In the genomic region with DNA sequence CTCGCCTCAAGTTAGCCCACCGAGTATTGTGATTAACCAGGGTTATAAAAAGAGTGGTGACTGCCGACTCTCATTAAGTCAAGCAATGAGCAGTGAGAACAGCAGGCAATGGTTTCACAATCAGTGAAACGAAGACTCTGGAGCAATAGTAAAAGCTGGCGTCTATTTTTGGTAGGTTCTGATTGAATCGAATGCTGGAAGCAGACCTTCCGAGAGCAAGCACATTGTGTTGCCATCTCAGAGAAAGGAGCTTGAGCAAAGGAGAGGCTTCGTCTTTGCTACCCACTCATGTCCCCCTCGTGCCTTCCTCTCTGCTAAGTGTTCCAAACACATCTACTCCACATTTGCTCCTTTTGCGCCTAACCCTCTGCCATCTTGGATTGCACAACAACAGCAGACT, we compare ENCODE assay signal across 24 mouse cellular contexts. TPM values are rescaled to one million over a fixed set of nuclear protein-coding genes. Genes with fewer than 3 reads are reported as not detected.
DNase-seq lines count a peak whose midpoint lies in the region; TF ChIP-seq lines count a peak whose summit lies in the region.
"Had no signal": no experiment of that assay in that cellular context is flagged by ENCODE, and none has a peak within 500 bp of the region (broad histone marks: within the 10 kb centered on the region; RNA-seq: fewer than 3 reads in every experiment).

No protein-coding gene starts in this region.

- TF ChIP-seq RAD21 in CH12.LX (IDR thresholded peaks at IDR 0.05; ENCODE audit: low read depth, low read length), result no peak

- H3K4me1 ChIP-seq in CH12.LX (ENCODE audit: control insufficient read depth in 1 of 2, insufficient read depth in 2 of 2), result no peaks in the 10 kb centered on the region
- H3K4me1 ChIP-seq: forebrain, embryonic 10.5 days; forebrain, embryonic 13.5 days; heart, embryonic 12.5 days; heart, embryonic 15.5 days; hindbrain, embryonic 10.5 days; hindbrain, embryonic 13.5 days had no signal

- no peak overlapping the region for H3K27ac ChIP-seq in CH12.LX (ENCODE audit: insufficient read depth, low read depth)
- H3K27ac ChIP-seq: forebrain, embryonic 10.5 days; forebrain, embryonic 13.5 days; heart, embryonic 15.5 days; hindbrain, embryonic 10.5 days; hindbrain, embryonic 13.5 days had no signal

- no peaks in the 10 kb centered on the region for H3K79me2 ChIP-seq in CH12.LX (replicated peaks; ENCODE audit: control insufficient read depth, extremely low read depth, insufficient read depth, poor library complexity, severe bottlenecking)

- dilution Hi-C loops in CH12.LX (cut with MboI; ENCODE audit: extremely low pct_ligation_motif_present, extremely low pct_unique_long_range_greater_than_20kb, low sequenced_read_pairs), result no loop called here

- no peaks in the 10 kb centered on the region for H3K9me3 ChIP-seq in CH12.LX (replicated peaks; ENCODE audit: low read length)
- H3K9me3 ChIP-seq: forebrain, embryonic 10.5 days; forebrain, embryonic 13.5 days; heart, embryonic 12.5 days; heart, embryonic 15.5 days; hindbrain, embryonic 10.5 days; hindbrain, embryonic 13.5 days had no signal

- H3K9ac ChIP-seq in CH12.LX (ENCODE audit: insufficient read depth, low read depth), result no peak overlapping the region
- H3K9ac ChIP-seq: forebrain, embryonic 13.5 days; heart, embryonic 12.5 days; heart, embryonic 15.5 days; hindbrain, embryonic 13.5 days had no signal

- H3K36me3 ChIP-seq in CH12.LX (replicated peaks in 1 of 2; ENCODE audit: control insufficient read depth in 1 of 2, insufficient read depth in 1 of 2, low read length in 1 of 2), result no peaks in the 10 kb centered on the region
- H3K36me3 ChIP-seq: forebrain, embryonic 10.5 days; heart, embryonic 12.5 days; heart, embryonic 15.5 days; hindbrain, embryonic 10.5 days; hindbrain, embryonic 13.5 days had no signal

- DNase-seq in layer of hippocampus, adult 11-12 months (ENCODE audit: low spot score), result peak; percentile 24
- no peak for DNase-seq in layer of hippocampus, postnatal 10 days (ENCODE audit: low spot score in 2 of 2)
- DNase-seq in CH12.LX (ENCODE audit: extremely low read depth), result no peak
- peak; percentile 56 for DNase-seq in brain, adult 2 months (ENCODE audit: low read depth, low spot score)
- DNase-seq in layer of hippocampus, postnatal 36 days, result peak; percentile 9 to 27
- DNase-seq in cerebellum, adult 9-11 months, result no peak
- DNase-seq: adrenal gland, adult 8-10 months; adrenal gland, postnatal 36 days; cerebellum, adult 11-12 months; cerebellum, adult 8-10 months; cerebellum, postnatal 14 days; gastrocnemius, postnatal 25 days; heart, adult 18-20 months; heart, postnatal 10 days; heart, postnatal 36 days had no signal

- no peak for TF ChIP-seq CTCF in CH12.LX (conservative IDR thresholded peaks at IDR 0.05 in 1 of 2, IDR thresholded peaks at IDR 0.05 in 1 of 2; ENCODE audit: low read depth in 2 of 2, low read length in 2 of 2)

- no peaks in the 10 kb centered on the region for H3K27me3 ChIP-seq in CH12.LX (replicated peaks)
- H3K27me3 ChIP-seq: forebrain, embryonic 13.5 days; heart, embryonic 12.5 days; heart, embryonic 15.5 days; hindbrain, embryonic 13.5 days had no signal

- no peak overlapping the region for H3K4me3 ChIP-seq in CH12.LX (replicated peaks in 1 of 3; ENCODE audit: low read depth in 2 of 3, low read length in 2 of 3, poor library complexity in 1 of 3)
- H3K4me3 ChIP-seq: forebrain, embryonic 10.5 days; forebrain, embryonic 13.5 days; heart, embryonic 12.5 days; heart, embryonic 15.5 days; hindbrain, embryonic 10.5 days; hindbrain, embryonic 13.5 days had no signal

- no peak for TF ChIP-seq EP300 in CH12.LX (IDR thresholded peaks at IDR 0.05; ENCODE audit: low read length)

- in situ Hi-C loops in CH12.LX (cut with MboI; ENCODE audit: low pct_ligation_motif_present, low pct_unique_long_range_greater_than_20kb, low sequenced_read_pairs), result no loop called here

- peak overlapping the region; percentile 29; the same call in 1 of the 2 replicates for H3K4me2 ChIP-seq in CH12.LX (ENCODE audit: insufficient read depth, low read depth, poor library complexity, severe bottlenecking)
- H3K4me2 ChIP-seq: forebrain, embryonic 13.5 days; heart, embryonic 12.5 days; heart, embryonic 15.5 days; hindbrain, embryonic 13.5 days had no signal

- TF ChIP-seq POLR2A in CH12.LX (IDR thresholded peaks at IDR 0.05; ENCODE audit: low read depth, low read length), result no peak

TF ChIP-seq in CH12.LX, 34 proteins besides CTCF, POLR2A, EP300 and RAD21:
- TF ChIP-seq BHLHE40 (IDR thresholded peaks at IDR 0.05; ENCODE audit: low read depth, low read length) (no peak), PAX5 (IDR thresholded peaks at IDR 0.05; ENCODE audit: low read length) (no peak), ZC3H11A (IDR thresholded peaks at IDR 0.05; ENCODE audit: low read depth, low read length) (no peak), JUND (conservative IDR thresholded peaks at IDR 0.05; ENCODE audit: low read depth, low read length) (no peak), USF1 (IDR thresholded peaks at IDR 0.05; ENCODE audit: low read depth, low read length) (no peak), SIN3A (IDR thresholded peaks at IDR 0.05; ENCODE audit: low read length) (no peak), UBTF (IDR thresholded peaks at IDR 0.05; ENCODE audit: low read depth, low read length) (no peak), CHD1 (IDR thresholded peaks at IDR 0.05; ENCODE audit: low read depth, low read length) (no peak), MAX (IDR thresholded peaks at IDR 0.05; ENCODE audit: low read length) (no peak), IRF4 (IDR thresholded peaks at IDR 0.05; ENCODE audit: low read depth, low read length) (no peak), HCFC1 (IDR thresholded peaks at IDR 0.05; ENCODE audit: low read depth, low read length) (no peak), TCF12 (IDR thresholded peaks at IDR 0.05; ENCODE audit: low read depth, low read length) (no peak), ETS1 (conservative IDR thresholded peaks at IDR 0.05; ENCODE audit: low read depth, low read length) (no peak)
TF ChIP-seq in CH12.LX: peak in this region for 0.

RNA-seq across cellular contexts. Expression of a gene that starts 18.1 kb away (rescaled TPM):
- 100 to 1,000 TPM in 1 of 2 experiments, 10 to 100 TPM in 1; 99.4 to 104 TPM for total RNA-seq in layer of hippocampus, postnatal 10 days (2021)
- total RNA-seq in CH12.LX (2012; rRNA removed), result under 0.01 TPM in 1 of 2 replicates, not detected in the other
- total RNA-seq in CH12.LX (2014; rRNA removed), result not detected in 2 replicates
- 0.03 and 0.04 TPM in 2 replicates for polyA plus RNA-seq in CH12.LX (2012; ENCODE audit: insufficient read length, low read depth)
- 100 to 1,000 TPM; 133 to 147 TPM for total RNA-seq in layer of hippocampus, postnatal 36 days (2021)
- total RNA-seq: gastrocnemius, postnatal 25 days had no signal

RNA-seq across cellular contexts. Expression of a gene that starts 18.3 kb away (rescaled TPM):
- total RNA-seq in layer of hippocampus, postnatal 10 days (2021), result 10 to 100 TPM; 43.0 to 46.9 TPM
- not detected in 2 replicates for total RNA-seq in CH12.LX (2012; rRNA removed)
- 0.09 TPM in 1 of 2 replicates, not detected in the other for total RNA-seq in CH12.LX (2014; rRNA removed)
- not detected in 2 replicates for polyA plus RNA-seq in CH12.LX (2012; ENCODE audit: insufficient read length, low read depth)
- 10 to 100 TPM; 83.1 to 84.8 TPM for total RNA-seq in layer of hippocampus, postnatal 36 days (2021)
- total RNA-seq: gastrocnemius, postnatal 25 days; heart, adult 18-20 months; heart, postnatal 36 days had no signal
- polyA plus RNA-seq: activated CD4-positive, CD25-positive, alpha-beta regulatory T cell, adult 4 months; C2C12; CD4-positive, CD25-positive, alpha-beta regulatory T cell, adult 4 months had no signal

Comparison
In these comparisons a context has a peak if more than half of its experiments do, and no peak if none do; other contexts are left out.
1. DNase-seq: peak in layer of hippocampus, adult 11-12 months (single experiment), brain, adult 2 months (single experiment) and layer of hippocampus, postnatal 36 days (2 of 2); none in layer of hippocampus, postnatal 10 days (0 of 2), CH12.LX (single experiment) and cerebellum, adult 9-11 months (single experiment).
2. RNA of a gene that starts 18.1 kb away (total RNA-seq): 133 to 147 TPM in layer of hippocampus, postnatal 36 days and 99.4 to 104 TPM in layer of hippocampus, postnatal 10 days; under 0.01 TPM in CH12.LX; every median in the first group is over 100 times any median in the second.
3. RNA of a gene that starts 18.3 kb away (total RNA-seq): 83.1 to 84.8 TPM in layer of hippocampus, postnatal 36 days and 43.0 to 46.9 TPM in layer of hippocampus, postnatal 10 days; 0.09 TPM in CH12.LX; every median in the first group is over 10 times any median in the second.